Mouse (Mus musculus): ENCODE data around the gene Olfr108.

Gene Olfr108

GRCm38 (mm10) chr17:37445180-37445579, at the start of gene Olfr108:
Gene Olfr108, plus strand, starts transcription at chr17:37445480.
- DNase-seq, result no peak

- no peak for DNase-seq
These were observed 46.4 kb upstream of the Olfr108 start, which contains the start of gene Olfr107 for GRCm38 (mm10) chr17:37398926-37399325. Gene Olfr107, plus strand, starts transcription at chr17:37399226.

- no peak for DNase-seq
These were observed 31.9 kb upstream of the Olfr108 start for GRCm38 (mm10) chr17:37413380-37413779.

- DNase-seq, result no peak
These were observed 13.3 kb downstream of the Olfr108 start, which contains the start of gene Olfr109 for GRCm38 (mm10) chr17:37458616-37459015. Gene Olfr109, plus strand, starts transcription at chr17:37458916.

GRCm38 (mm10) chr17:37483452-37483851, 38.2 kb downstream of the Olfr108 start, which contains the start of gene H2-M2:
Gene H2-M2, minus strand, starts transcription at chr17:37483552.
- no peak for DNase-seq

GRCm38 (mm10) chr17:37491930-37492518, 46.7 kb downstream of the Olfr108 start, which contains the start of gene Olfr110:
Gene Olfr110, plus strand, starts transcription at chr17:37492468.
- no peak for DNase-seq

Measured in cerebellum, adult 11-12 months (tissue).